Mouse (Mus musculus): ENCODE results near the gene Enkd1. TPM values are rescaled to one million over a fixed set of nuclear protein-coding genes. Genes with fewer than 3 reads are reported as not detected.

Enkd1 gene
- total RNA-seq (2021), result 1 to 10 TPM; 3.0 to 3.5 TPM
- long read RNA-seq, experiment 1, partial matches to known transcripts, result 0 of 1 reads
- long read RNA-seq, experiment 1, other reads (novel, unspliced or antisense), result 1 of 1 reads
- long read RNA-seq, experiment 2, partial matches to known transcripts, result 1 of 7 reads
- long read RNA-seq, experiment 2, other reads (novel, unspliced or antisense), result 6 of 7 reads

- DNase-seq (ENCODE audit: low spot score in 2 of 2), result peak; percentile 69 to 75
Observed at GRCm38 (mm10) chr8:105707498-105708403, at the start of gene Enkd1, which contains the start of gene 4933405L10Rik. Gene Enkd1, minus strand, starts transcription at chr8:105708210. Gene 4933405L10Rik, plus strand, starts transcription at chr8:105707655.

GRCm38 (mm10) chr8:105754688-105755087 lies 46.7 kb upstream of the Enkd1 start:
- no peak for DNase-seq (ENCODE audit: low spot score in 2 of 2)

- no peak for DNase-seq (ENCODE audit: low spot score in 2 of 2)
Observed at GRCm38 (mm10) chr8:105753916-105754315, 45.9 kb upstream of the Enkd1 start.

GRCm38 (mm10) chr8:105750606-105751005 lies 42.6 kb upstream of the Enkd1 start:
- DNase-seq (ENCODE audit: low spot score in 2 of 2), result peak; percentile 71 to 73

GRCm38 (mm10) chr8:105743301-105743700 lies 35.3 kb upstream of the Enkd1 start:
- DNase-seq (ENCODE audit: low spot score in 2 of 2), result no peak

- no peak for DNase-seq (ENCODE audit: low spot score in 2 of 2)
Observed at GRCm38 (mm10) chr8:105739216-105739615, 31.2 kb upstream of the Enkd1 start.

GRCm38 (mm10) chr8:105732186-105732585 lies 24.2 kb upstream of the Enkd1 start:
- DNase-seq (ENCODE audit: low spot score in 2 of 2), result no peak

GRCm38 (mm10) chr8:105727397-105728124 lies 19.6 kb upstream of the Enkd1 start:
- DNase-seq (ENCODE audit: low spot score in 2 of 2), result no peak

- DNase-seq (ENCODE audit: low spot score in 2 of 2), result no peak
Observed at GRCm38 (mm10) chr8:105725726-105726125, 17.7 kb upstream of the Enkd1 start.

GRCm38 (mm10) chr8:105722861-105723260 lies 14.9 kb upstream of the Enkd1 start:
- no peak for DNase-seq (ENCODE audit: low spot score in 2 of 2)

GRCm38 (mm10) chr8:105719637-105720036 lies 11.6 kb upstream of the Enkd1 start:
- DNase-seq (ENCODE audit: low spot score in 2 of 2), result no peak

- no peak for DNase-seq (ENCODE audit: low spot score in 2 of 2)
Observed at GRCm38 (mm10) chr8:105716302-105716945, 8.4 kb upstream of the Enkd1 start.

GRCm38 (mm10) chr8:105715042-105715441 lies 7.0 kb upstream of the Enkd1 start:
- DNase-seq (ENCODE audit: low spot score in 2 of 2), result no peak

GRCm38 (mm10) chr8:105714139-105714538 lies 6.1 kb upstream of the Enkd1 start:
- DNase-seq (ENCODE audit: low spot score in 2 of 2), result peak; percentile 90 to 92

- no peak for DNase-seq (ENCODE audit: low spot score in 2 of 2)
Observed at GRCm38 (mm10) chr8:105712286-105712685, 4.3 kb upstream of the Enkd1 start.

- DNase-seq (ENCODE audit: low spot score in 2 of 2), result no peak
Observed at GRCm38 (mm10) chr8:105709317-105709716, 1.3 kb upstream of the Enkd1 start.

- DNase-seq (ENCODE audit: low spot score in 2 of 2), result no peak
Observed at GRCm38 (mm10) chr8:105708675-105709074, 665 bp upstream of the Enkd1 start.

- no peak for DNase-seq (ENCODE audit: low spot score in 2 of 2)
Observed at GRCm38 (mm10) chr8:105706426-105706825, 1.6 kb downstream of the Enkd1 start.

- no peak for DNase-seq (ENCODE audit: low spot score in 2 of 2)
Observed at GRCm38 (mm10) chr8:105704955-105705354, 3.1 kb downstream of the Enkd1 start.

GRCm38 (mm10) chr8:105704146-105704812 lies 3.7 kb downstream of the Enkd1 start:
- DNase-seq (ENCODE audit: low spot score in 2 of 2), result no peak
